Mouse (Mus musculus): ENCODE data around the gene Fndc3b. TPM values are rescaled to one million over a fixed set of nuclear protein-coding genes. Genes with fewer than 3 reads are reported as not detected.
A peak's percentile ranks its signal among the peaks of the same experiment; 100 is the strongest.

Fndc3b gene
- polyA plus RNA-seq, 1 experiment from 2014 or later = 8.2 TPM

GRCm38 (mm10) chr3:27377935-27378334 lies 333.2 kb downstream of the Fndc3b start:
- Histone ChIP-seq H3K27me3 (ENCODE audit: control insufficient read depth, insufficient read depth, low read depth, low read length) (peaks cover 3% of the 10 kb centered on the region), H3K36me3 (ENCODE audit: control insufficient read depth, insufficient read depth, low read length) (no peaks in the 10 kb centered on the region), H3K4me3 (ENCODE audit: low read depth, low read length) (no peak overlapping the region), H3K9me3 (replicated peaks; ENCODE audit: control insufficient read depth, low read length, poor library complexity, severe bottlenecking) (no peaks in the 10 kb centered on the region), H3K9ac (ENCODE audit: low read depth, low read length) (no peak overlapping the region), H3K4me1 (ENCODE audit: control insufficient read depth, insufficient read depth, low read length) (no peaks in the 10 kb centered on the region), H3K27ac (ENCODE audit: low read length) (no peak overlapping the region), H3K4me2 (ENCODE audit: low read length) (no peak overlapping the region)
- ATAC-seq = no peak
- 81% methylated on average over 4 of the region's 4 CpGs for WGBS

DNA sequence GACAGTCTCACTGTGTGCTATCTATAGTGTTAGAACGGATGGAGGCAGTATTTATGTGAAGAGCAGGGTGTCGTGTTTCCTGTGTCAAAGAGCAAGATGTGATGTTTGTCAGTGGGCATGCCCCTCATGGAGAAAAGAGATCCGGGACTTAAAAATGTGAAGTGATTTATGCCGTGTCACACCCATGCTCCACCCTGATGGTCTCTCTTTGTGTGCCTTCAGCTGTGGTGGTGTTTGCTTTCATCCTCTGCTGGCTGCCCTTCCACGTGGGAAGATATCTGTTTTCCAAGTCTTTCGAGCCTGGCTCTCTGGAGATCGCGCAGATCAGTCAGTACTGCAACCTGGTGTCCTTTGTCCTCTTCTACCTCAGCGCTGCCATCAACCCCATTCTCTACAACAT lies 336.7 kb downstream of the Fndc3b start:
- no peak overlapping the region for H3K27ac ChIP-seq (ENCODE audit: low read length)
- WGBS = 59% methylated on average over 9 of the region's 9 CpGs
- no peak overlapping the region for H3K4me3 ChIP-seq (ENCODE audit: low read depth, low read length)
- ATAC-seq = no peak
- no peaks in the 10 kb centered on the region for H3K36me3 ChIP-seq (ENCODE audit: control insufficient read depth, insufficient read depth, low read length)
- H3K9me3 ChIP-seq (replicated peaks; ENCODE audit: control insufficient read depth, low read length, poor library complexity, severe bottlenecking) = no peaks in the 10 kb centered on the region
- no peak overlapping the region for H3K9ac ChIP-seq (ENCODE audit: low read depth, low read length)
- no peak overlapping the region for H3K4me2 ChIP-seq (ENCODE audit: low read length)
- peaks cover 17% of the 10 kb centered on the region for H3K27me3 ChIP-seq (ENCODE audit: control insufficient read depth, insufficient read depth, low read depth, low read length)
- H3K4me1 ChIP-seq (ENCODE audit: control insufficient read depth, insufficient read depth, low read length) = peaks cover 8% of the 10 kb centered on the region; the same call in 1 of the 2 replicates

DNA sequence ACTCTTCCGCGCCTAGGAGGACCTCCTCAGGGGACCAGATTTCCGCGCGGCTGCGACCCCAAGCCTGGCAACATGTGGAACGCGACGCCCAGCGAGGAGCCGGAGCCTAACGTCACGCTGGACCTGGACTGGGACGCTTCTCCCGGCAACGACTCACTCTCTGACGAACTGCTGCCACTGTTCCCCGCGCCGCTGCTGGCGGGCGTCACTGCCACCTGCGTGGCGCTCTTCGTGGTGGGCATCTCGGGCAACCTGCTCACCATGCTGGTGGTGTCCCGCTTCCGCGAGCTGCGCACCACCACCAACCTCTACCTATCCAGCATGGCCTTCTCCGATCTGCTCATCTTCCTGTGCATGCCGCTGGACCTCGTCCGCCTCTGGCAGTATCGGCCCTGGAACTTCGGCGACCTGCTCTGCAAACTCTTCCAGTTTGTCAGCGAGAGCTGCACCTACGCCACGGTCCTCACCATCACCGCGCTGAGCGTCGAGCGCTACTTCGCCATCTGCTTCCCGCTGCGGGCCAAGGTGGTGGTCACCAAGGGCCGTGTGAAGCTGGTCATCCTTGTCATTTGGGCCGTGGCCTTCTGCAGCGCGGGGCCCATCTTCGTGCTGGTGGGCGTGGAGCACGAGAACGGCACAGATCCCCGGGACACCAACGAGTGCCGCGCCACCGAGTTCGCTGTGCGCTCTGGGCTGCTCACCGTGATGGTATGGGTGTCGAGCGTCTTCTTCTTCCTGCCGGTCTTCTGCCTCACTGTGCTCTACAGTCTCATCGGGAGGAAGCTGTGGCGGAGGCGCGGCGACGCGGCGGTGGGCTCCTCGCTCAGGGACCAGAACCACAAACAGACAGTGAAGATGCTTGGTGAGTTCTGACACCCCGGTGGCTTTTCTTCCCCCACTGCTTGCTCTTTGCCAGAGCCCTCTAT lies 339.1 kb downstream of the Fndc3b start:
- H3K36me3 ChIP-seq (ENCODE audit: control insufficient read depth, insufficient read depth, low read length) = no peaks in the 10 kb centered on the region
- no peak overlapping the region for H3K27ac ChIP-seq (ENCODE audit: low read length)
- peak overlapping the region; percentile 52 for H3K4me3 ChIP-seq (ENCODE audit: low read depth, low read length)
- peak overlapping the region; percentile 99 for H3K4me2 ChIP-seq (ENCODE audit: low read length)
- ATAC-seq = peak; percentile 66
- 1% methylated on average over 77 of the region's 77 CpGs for WGBS
- peaks cover 8% of the 10 kb centered on the region; the same call in 1 of the 2 replicates for H3K4me1 ChIP-seq (ENCODE audit: control insufficient read depth, insufficient read depth, low read length)
- H3K9ac ChIP-seq (ENCODE audit: low read depth, low read length) = peak overlapping the region; percentile 56
- H3K9me3 ChIP-seq (replicated peaks; ENCODE audit: control insufficient read depth, low read length, poor library complexity, severe bottlenecking) = no peaks in the 10 kb centered on the region
- peaks cover 21% of the 10 kb centered on the region for H3K27me3 ChIP-seq (ENCODE audit: control insufficient read depth, insufficient read depth, low read depth, low read length)

DNA sequence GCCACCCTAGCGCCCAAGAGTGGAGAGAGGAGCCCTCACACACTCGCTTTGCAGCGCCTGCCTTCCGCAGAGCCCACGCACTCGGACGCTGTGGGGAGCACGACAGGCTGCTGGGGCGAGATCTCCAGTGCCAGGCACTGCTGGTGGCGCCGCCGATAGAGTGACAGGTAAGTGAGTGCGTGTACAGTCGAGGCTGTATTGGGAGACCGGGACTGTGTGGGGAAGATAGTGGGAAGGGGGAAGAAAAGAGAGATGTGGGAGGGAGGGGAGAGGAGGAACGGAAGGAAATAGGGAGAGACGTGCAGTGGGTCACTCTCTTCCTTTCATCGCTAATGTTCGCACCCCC lies 339.9 kb downstream of the Fndc3b start, which contains the start of gene Ghsr:
Gene Ghsr (plus strand): TSS at position 76 of the 346 bp plus-strand sequence.
- no peak within 1 kb of the TSS for H3K27ac ChIP-seq (ENCODE audit: low read length)
- H3K4me3 ChIP-seq (ENCODE audit: low read depth, low read length) = peak within 1 kb of the TSS; percentile 52
- H3K4me1 ChIP-seq (ENCODE audit: control insufficient read depth, insufficient read depth, low read length) = peaks cover 8% of the 10 kb centered on the region; the same call in 1 of the 2 replicates
- peak; percentile 88 for ATAC-seq
- H3K4me2 ChIP-seq (ENCODE audit: low read length) = peak within 1 kb of the TSS; percentile 99
- peak within 1 kb of the TSS; percentile 56 for H3K9ac ChIP-seq (ENCODE audit: low read depth, low read length)
- H3K9me3 ChIP-seq (replicated peaks; ENCODE audit: control insufficient read depth, low read length, poor library complexity, severe bottlenecking) = no peaks in the 10 kb centered on the region
- no peaks in the 10 kb centered on the region for H3K36me3 ChIP-seq (ENCODE audit: control insufficient read depth, insufficient read depth, low read length)
- WGBS = under 1% methylated on average over 19 of the region's 19 CpGs
- H3K27me3 ChIP-seq (ENCODE audit: control insufficient read depth, insufficient read depth, low read depth, low read length) = peaks cover 21% of the 10 kb centered on the region

DNA sequence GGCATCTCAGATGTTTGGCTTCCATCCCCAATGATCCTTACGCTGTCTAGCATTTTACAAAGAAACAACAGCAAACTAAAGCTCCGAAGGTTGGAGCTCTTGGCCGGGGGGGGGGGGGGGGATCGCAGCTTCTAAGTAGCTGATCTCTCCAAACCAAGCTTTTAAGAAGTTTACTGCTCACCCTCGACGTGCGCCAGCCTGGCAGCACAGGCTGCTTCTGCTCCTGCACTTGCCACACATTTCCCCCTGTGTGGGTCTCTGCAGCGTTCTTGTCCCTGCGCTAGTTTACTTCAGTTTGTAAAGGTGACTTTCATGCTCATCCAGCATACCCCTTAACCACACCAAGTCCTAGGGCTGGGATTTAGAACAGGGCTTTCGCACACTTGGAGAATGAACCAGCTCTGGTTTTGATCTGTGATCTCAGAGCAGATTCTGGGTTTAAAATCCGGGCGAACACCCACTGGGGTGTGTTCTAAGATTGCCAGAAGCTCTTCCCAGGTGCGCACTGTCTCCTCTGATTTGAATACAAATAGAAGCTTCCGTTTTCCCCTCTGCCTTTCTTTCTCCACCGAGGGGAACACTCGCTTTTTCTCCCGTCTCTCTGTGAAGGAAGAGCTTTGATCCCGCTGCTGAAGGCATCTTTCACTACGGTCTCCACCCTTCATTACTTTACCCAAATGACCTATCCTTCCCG lies 340.4 kb downstream of the Fndc3b start:
- Histone ChIP-seq H3K27ac (ENCODE audit: low read length) (no peak overlapping the region), H3K9ac (ENCODE audit: low read depth, low read length) (peak overlapping the region; percentile 56), H3K4me3 (ENCODE audit: low read depth, low read length) (peak overlapping the region; percentile 52), H3K27me3 (ENCODE audit: control insufficient read depth, insufficient read depth, low read depth, low read length) (peaks cover 21% of the 10 kb centered on the region), H3K4me2 (ENCODE audit: low read length) (peak overlapping the region; percentile 99), H3K9me3 (replicated peaks; ENCODE audit: control insufficient read depth, low read length, poor library complexity, severe bottlenecking) (no peaks in the 10 kb centered on the region), H3K36me3 (ENCODE audit: control insufficient read depth, insufficient read depth, low read length) (no peaks in the 10 kb centered on the region), H3K4me1 (ENCODE audit: control insufficient read depth, insufficient read depth, low read length) (peaks cover 8% of the 10 kb centered on the region; the same call in 1 of the 2 replicates)
- 4% methylated on average over 20 of the region's 20 CpGs for WGBS
- no peak for ATAC-seq

GRCm38 (mm10) chr3:27370125-27370524 lies 341.0 kb downstream of the Fndc3b start:
- H3K4me1 ChIP-seq (ENCODE audit: control insufficient read depth, insufficient read depth, low read length) = peaks cover 8% of the 10 kb centered on the region; the same call in 1 of the 2 replicates
- H3K4me2 ChIP-seq (ENCODE audit: low read length) = peak overlapping the region; percentile 99; the same call in 1 of the 2 replicates
- 4% methylated on average over 10 of the region's 10 CpGs for WGBS
- peaks cover 21% of the 10 kb centered on the region for H3K27me3 ChIP-seq (ENCODE audit: control insufficient read depth, insufficient read depth, low read depth, low read length)
- no peak for ATAC-seq
- H3K9me3 ChIP-seq (replicated peaks; ENCODE audit: control insufficient read depth, low read length, poor library complexity, severe bottlenecking) = no peaks in the 10 kb centered on the region
- H3K4me3 ChIP-seq (ENCODE audit: low read depth, low read length) = no peak overlapping the region
- no peak overlapping the region for H3K27ac ChIP-seq (ENCODE audit: low read length)
- no peaks in the 10 kb centered on the region for H3K36me3 ChIP-seq (ENCODE audit: control insufficient read depth, insufficient read depth, low read length)
- no peak overlapping the region for H3K9ac ChIP-seq (ENCODE audit: low read depth, low read length)

Small RNA genes within 50 kb of the gene (microRNA-seq; reads per million reads assigned to microRNA genes)
- not detected for gene Mir3092

Other genes starting within 250 kb of the Fndc3b start
- 0.41 and 3.2 TPM in 2 replicates for gene Tmem212, start 185.1 kb upstream of the Fndc3b start, polyA plus RNA-seq (2015; fragmentation: Nextera tagmentation; extraction: Ambion mirVana)
- 4.0 and 4.1 TPM in 2 replicates for gene Pld1, start 227.4 kb upstream of the Fndc3b start, polyA plus RNA-seq (2015; fragmentation: Nextera tagmentation; extraction: Ambion mirVana)